Comparison of ENCODE assay signal across 18 mouse cellular contexts in genomic region chr6:40024336-40024934, GRCm38 (mm10).
DNase-seq lines count a peak whose midpoint lies in the region; ATAC-seq and TF ChIP-seq lines count a peak whose summit lies in the region.
"Had no signal": no experiment of that assay in that cellular context is flagged by ENCODE, and none has a peak within 500 bp of the region (broad histone marks: within the 10 kb centered on the region; RNA-seq: fewer than 3 reads in every experiment).

No protein-coding gene starts in this region.

- peak overlapping the region; percentile 85 for H3K27ac ChIP-seq in hindbrain, embryonic 13.5 days
- no peak overlapping the region; the same call in 1 of the 2 replicates for H3K27ac ChIP-seq in hindbrain, embryonic 11.5 days (ENCODE audit: low read depth, low read length)
- H3K27ac ChIP-seq in forebrain, embryonic 12.5 days, result peak overlapping the region; percentile 76
- H3K27ac ChIP-seq in hindbrain, embryonic 14.5 days, result peak overlapping the region; percentile 80
- H3K27ac ChIP-seq in midbrain, postnatal 0 days (ENCODE audit: low read depth, low read length), result no peak overlapping the region
- H3K27ac ChIP-seq: embryonic facial prominence, embryonic 13.5 days; left cerebral cortex, adult 2 months had no signal

- no peak overlapping the region for H3K4me3 ChIP-seq in hindbrain, embryonic 13.5 days
- H3K4me3 ChIP-seq in hindbrain, embryonic 11.5 days (ENCODE audit: low read depth, low read length), result no peak overlapping the region
- no peak overlapping the region for H3K4me3 ChIP-seq in forebrain, embryonic 12.5 days (replicated peaks)
- no peak overlapping the region for H3K4me3 ChIP-seq in hindbrain, embryonic 14.5 days (replicated peaks; ENCODE audit: low read length)
- H3K4me3 ChIP-seq in midbrain, postnatal 0 days (ENCODE audit: low read depth, low read length), result no peak overlapping the region
- H3K4me3 ChIP-seq: embryonic facial prominence, embryonic 13.5 days; heart, embryonic 12.5 days; left cerebral cortex, adult 2 months had no signal

- WGBS in hindbrain, embryonic 13.5 days, result 50% methylated on average over 5 of the region's 5 CpGs
- 69% methylated on average over 5 of the region's 5 CpGs for WGBS in hindbrain, embryonic 11.5 days
- WGBS in forebrain, embryonic 12.5 days, result 61% methylated on average over 5 of the region's 5 CpGs
- WGBS in hindbrain, embryonic 14.5 days, result 56% methylated on average over 5 of the region's 5 CpGs
- 48% methylated on average over 5 of the region's 5 CpGs for WGBS in midbrain, postnatal 0 days

- H3K4me2 ChIP-seq in hindbrain, embryonic 13.5 days, result no peak overlapping the region
- H3K4me2 ChIP-seq in hindbrain, embryonic 11.5 days (replicated peaks; ENCODE audit: low read depth, low read length), result no peak overlapping the region
- no peak overlapping the region for H3K4me2 ChIP-seq in forebrain, embryonic 12.5 days
- no peak overlapping the region for H3K4me2 ChIP-seq in hindbrain, embryonic 14.5 days (replicated peaks)
- no peak overlapping the region for H3K4me2 ChIP-seq in midbrain, postnatal 0 days (ENCODE audit: low read depth, low read length, poor library complexity, severe bottlenecking)
- H3K4me2 ChIP-seq: embryonic facial prominence, embryonic 13.5 days; heart, embryonic 12.5 days had no signal

- H3K9me3 ChIP-seq in hindbrain, embryonic 13.5 days, result no peaks in the 10 kb centered on the region
- no peaks in the 10 kb centered on the region for H3K9me3 ChIP-seq in hindbrain, embryonic 11.5 days (ENCODE audit: control insufficient read depth, low read length)
- H3K9me3 ChIP-seq in forebrain, embryonic 12.5 days, result no peaks in the 10 kb centered on the region
- H3K9me3 ChIP-seq in hindbrain, embryonic 14.5 days (ENCODE audit: control insufficient read depth, low read length), result no peaks in the 10 kb centered on the region
- no peaks in the 10 kb centered on the region for H3K9me3 ChIP-seq in midbrain, postnatal 0 days (ENCODE audit: low read length)
- H3K9me3 ChIP-seq: embryonic facial prominence, embryonic 13.5 days; heart, embryonic 12.5 days had no signal

- TF ChIP-seq CTCF in midbrain, postnatal 0 days (IDR thresholded peaks at IDR 0.05), result no peak

- 0 out of 2 replicates have a peak, but pooled peaks cover 5% of the 10 kb centered on the region for H3K36me3 ChIP-seq in hindbrain, embryonic 13.5 days
- H3K36me3 ChIP-seq in hindbrain, embryonic 11.5 days (ENCODE audit: control insufficient read depth, insufficient read depth, low read length), result no peaks in the 10 kb centered on the region
- H3K36me3 ChIP-seq in forebrain, embryonic 12.5 days (replicated peaks), result no peaks in the 10 kb centered on the region
- no peaks in the 10 kb centered on the region for H3K36me3 ChIP-seq in hindbrain, embryonic 14.5 days (replicated peaks; ENCODE audit: control insufficient read depth, insufficient read depth)
- H3K36me3 ChIP-seq in midbrain, postnatal 0 days (ENCODE audit: insufficient read depth, low read length), result no peaks in the 10 kb centered on the region
- H3K36me3 ChIP-seq: embryonic facial prominence, embryonic 13.5 days; heart, embryonic 12.5 days had no signal

- DNase-seq in hindbrain, embryonic 11.5 days (ENCODE audit: low spot score), result no peak
- no peak for DNase-seq in hindbrain, embryonic 14.5 days (ENCODE audit: low spot score)
- DNase-seq in midbrain, postnatal 0 days (ENCODE audit: low spot score), result no peak
- DNase-seq in kidney, adult 9 months, result no peak
- DNase-seq in adrenal gland, postnatal 4 days (ENCODE audit: low spot score in 2 of 2), result no peak
- DNase-seq in adrenal gland, postnatal 25 days, result no peak
- DNase-seq: heart, postnatal 14 days; kidney, adult 2 months; kidney, postnatal 14 days; liver; thymus, postnatal 14 days had no signal

- peak; percentile 46; the same call in 1 of the 2 replicates for ATAC-seq in hindbrain, embryonic 13.5 days (ENCODE audit: low FRiP score)
- no peak for ATAC-seq in hindbrain, embryonic 11.5 days (ENCODE audit: low FRiP score)
- ATAC-seq in forebrain, embryonic 12.5 days (ENCODE audit: low FRiP score), result peak; percentile 51; the same call in 1 of the 2 replicates
- ATAC-seq in hindbrain, embryonic 14.5 days (ENCODE audit: low FRiP score), result peak; percentile 21; the same call in 1 of the 2 replicates
- ATAC-seq in midbrain, postnatal 0 days (ENCODE audit: low FRiP score), result 0 out of 2 replicates have a peak, but pooled peaks have one; percentile 11
- ATAC-seq: inflammation-experienced regulatory T-cells, adult 6 months; lung, postnatal 0 days had no signal

- H3K4me1 ChIP-seq in hindbrain, embryonic 13.5 days (replicated peaks), result peaks cover 34% of the 10 kb centered on the region
- H3K4me1 ChIP-seq in hindbrain, embryonic 11.5 days (replicated peaks; ENCODE audit: control insufficient read depth, insufficient read depth, low read length), result no peaks in the 10 kb centered on the region; the same call in 1 of the 2 replicates
- H3K4me1 ChIP-seq in forebrain, embryonic 12.5 days, result peaks cover 20% of the 10 kb centered on the region
- H3K4me1 ChIP-seq in hindbrain, embryonic 14.5 days (replicated peaks; ENCODE audit: control insufficient read depth, insufficient read depth, low read length), result peaks cover 19% of the 10 kb centered on the region
- H3K4me1 ChIP-seq in midbrain, postnatal 0 days (ENCODE audit: insufficient read depth, low read length), result no peaks in the 10 kb centered on the region
- H3K4me1 ChIP-seq: embryonic facial prominence, embryonic 13.5 days; heart, embryonic 12.5 days had no signal

- no peak overlapping the region for H3K9ac ChIP-seq in hindbrain, embryonic 13.5 days
- H3K9ac ChIP-seq in hindbrain, embryonic 11.5 days (ENCODE audit: low read depth, low read length), result no peak overlapping the region
- no peak overlapping the region for H3K9ac ChIP-seq in forebrain, embryonic 12.5 days
- H3K9ac ChIP-seq in hindbrain, embryonic 14.5 days, result no peak overlapping the region
- no peak overlapping the region for H3K9ac ChIP-seq in midbrain, postnatal 0 days (replicated peaks; ENCODE audit: low read length, poor library complexity, severe bottlenecking)
- H3K9ac ChIP-seq: embryonic facial prominence, embryonic 13.5 days; heart, embryonic 12.5 days had no signal

- H3K27me3 ChIP-seq in hindbrain, embryonic 13.5 days, result no peaks in the 10 kb centered on the region
- no peaks in the 10 kb centered on the region for H3K27me3 ChIP-seq in hindbrain, embryonic 11.5 days (ENCODE audit: control insufficient read depth, insufficient read depth, low read length)
- no peaks in the 10 kb centered on the region for H3K27me3 ChIP-seq in forebrain, embryonic 12.5 days
- no peaks in the 10 kb centered on the region for H3K27me3 ChIP-seq in hindbrain, embryonic 14.5 days (ENCODE audit: control insufficient read depth, insufficient read depth, low read length)
- H3K27me3 ChIP-seq in midbrain, postnatal 0 days (ENCODE audit: insufficient read depth, low read length), result no peaks in the 10 kb centered on the region
- H3K27me3 ChIP-seq: embryonic facial prominence, embryonic 13.5 days; heart, embryonic 12.5 days had no signal

Comparison
In these comparisons a context has a peak if more than half of its experiments do, and no peak if none do; other contexts are left out.
1. H3K27ac ChIP-seq: peak in hindbrain, embryonic 13.5 days (single experiment), forebrain, embryonic 12.5 days (single experiment) and hindbrain, embryonic 14.5 days (single experiment); none in hindbrain, embryonic 11.5 days (single experiment) and midbrain, postnatal 0 days (single experiment).